Mouse (Mus musculus): ENCODE measurements around the gene Nlgn1.
A peak's percentile ranks its signal among the peaks of the same experiment; 100 is the strongest.
"Not testable (repeated sequence)": the region's sequence is repeated elsewhere in the genome, so short reads cannot be mapped to it uniquely, and the experiment has no call there.

DNA sequence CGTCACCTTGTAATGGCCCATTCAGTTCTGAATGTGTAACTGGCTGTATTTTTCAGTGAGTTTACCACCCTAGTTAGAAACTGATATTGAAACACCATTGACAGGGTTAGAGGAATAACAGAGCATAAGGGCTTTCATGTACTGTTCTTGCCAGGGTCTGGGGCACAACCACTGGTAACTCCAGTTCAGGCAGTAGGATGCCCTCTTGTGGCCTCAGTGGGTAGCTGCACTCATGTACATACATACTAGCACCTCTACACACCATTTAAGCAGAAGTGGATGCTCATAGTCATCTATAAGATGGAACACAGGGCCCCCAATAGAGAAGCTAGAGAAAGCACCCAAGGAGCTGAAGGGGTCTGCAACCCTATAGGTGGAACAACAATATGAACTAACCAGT is 773.7 kb downstream of the Nlgn1 start:
- TF ChIP-seq CTCF (IDR thresholded peaks at IDR 0.05; ENCODE audit: low read depth), result peak; percentile 14; the same call in 1 of the 2 replicates
- TF ChIP-seq EP300 (IDR thresholded peaks at IDR 0.05; ENCODE audit: low read depth), result not testable (repeated sequence)

Measured in liver, embryonic 14.5 days (tissue).